Mouse (Mus musculus) large intestine, adult 2 months (tissue): Measurements from ENCODE around the gene Arl13b. TPM values are rescaled to one million over a fixed set of nuclear protein-coding genes. Genes with fewer than 3 reads are reported as not detected.

ENCODE experiments used
- DNase-seq: peaks from one replicate; pipeline ENCODE4 v3.0.0-alpha.2; 2012; ENCODE audit warnings: low read depth, low spot score
- WGBS: fragments of 180-500 bp; shearing (Covaris S2); methylation state at CpG from one replicate; pipeline ENCODE4 v1.1.7; 2018; 5-methylcytosine and 5-hydroxymethylcytosine counted together
- polyA plus RNA-seq: library from polyadenylated mRNA; depleted of rRNA; stranded (reverse); fragments of >200 nt; gene quantifications from 2 replicates; pipeline ENCODE4 v1.2.3, GENCODE M21; 2012

Arl13b gene
- polyA plus RNA-seq, 1 experiment, result 1.9 TPM

DNA sequence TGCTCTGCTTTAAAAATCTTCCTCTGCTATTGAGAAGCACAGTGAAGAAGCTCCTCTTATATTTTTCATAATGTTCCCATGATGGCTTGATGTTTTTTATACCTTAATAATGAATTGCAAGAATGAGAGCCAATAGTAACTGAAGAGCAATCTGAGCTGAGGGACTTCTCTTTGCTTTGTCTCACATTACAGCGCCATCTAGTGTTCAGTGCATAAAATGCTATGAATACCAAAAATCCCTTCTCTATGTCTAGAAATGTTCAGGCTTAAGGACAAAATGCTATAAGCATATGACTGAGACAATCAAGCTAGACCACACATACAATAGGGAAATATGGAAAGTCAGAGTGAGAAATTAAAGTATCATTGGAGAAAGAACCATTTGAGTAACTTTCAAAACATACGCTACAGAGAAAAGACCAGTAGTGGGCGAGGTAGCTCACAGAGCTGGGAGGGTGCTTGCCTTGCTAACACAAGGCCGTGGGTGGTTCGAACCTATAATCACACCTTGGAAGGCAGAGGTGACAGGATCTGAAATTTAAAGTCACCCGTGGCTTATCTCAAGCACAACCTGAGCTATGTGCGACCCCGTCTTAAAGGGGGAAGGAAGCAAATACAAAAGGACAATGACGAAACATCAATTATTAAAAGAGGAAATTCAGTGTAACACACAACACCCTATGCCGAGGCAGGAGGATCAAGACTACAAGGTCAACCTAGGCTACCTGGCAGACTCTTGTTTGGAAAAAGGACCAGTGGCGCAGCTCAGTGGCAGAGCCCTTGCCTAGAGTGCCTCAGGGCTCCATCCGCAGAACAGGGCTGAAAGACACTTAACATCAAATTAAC is 20.5 kb downstream of the Arl13b start:
- no peak for DNase-seq
- 71% methylated on average over 12 of the region's 12 CpGs for WGBS

DNA sequence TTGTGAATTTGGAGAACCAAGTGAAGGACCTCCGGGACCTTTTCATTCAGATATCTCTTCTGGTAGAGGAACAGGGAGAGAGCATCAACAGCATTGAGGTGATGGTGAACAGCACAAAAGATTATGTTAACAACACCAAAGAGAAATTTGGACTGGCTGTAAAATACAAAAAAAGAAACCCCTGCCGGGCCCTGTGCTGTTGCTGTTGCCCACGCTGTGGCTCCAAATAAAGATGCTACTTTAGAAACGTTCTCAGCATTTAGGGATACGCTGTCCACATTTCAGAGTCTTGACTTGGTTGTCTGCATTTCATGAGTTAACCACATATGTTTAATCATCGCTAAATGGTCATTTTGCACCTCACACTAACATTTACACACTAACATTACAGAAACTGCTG is 24.4 kb downstream of the Arl13b start:
- DNase-seq, result no peak
- 94% methylated on average over 6 of the region's 6 CpGs for WGBS

DNA sequence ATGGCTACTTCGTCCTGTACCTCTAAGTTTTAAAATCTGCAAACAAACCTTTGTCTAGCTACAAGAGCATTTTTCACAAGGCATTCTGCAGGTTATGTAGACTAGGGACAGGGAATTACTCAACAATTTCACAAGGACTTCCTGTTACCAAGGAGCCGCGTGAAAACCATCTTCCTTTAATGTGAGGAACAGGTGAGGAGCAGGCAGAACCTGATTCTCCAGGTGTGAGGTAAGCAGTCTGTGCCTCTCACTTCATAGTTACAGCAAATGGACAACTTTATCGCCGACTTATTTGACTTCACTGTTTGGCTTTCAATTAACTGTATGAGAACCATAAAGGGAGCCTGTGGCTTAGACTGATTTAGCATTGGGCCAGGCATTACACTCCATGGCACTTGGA is 32.3 kb downstream of the Arl13b start, which contains the start of gene Stx19:
TSS of gene Stx19 (plus strand) at position 186 of the 400 bp plus-strand sequence.
- peak; percentile 74 for DNase-seq
- WGBS, result 21% methylated on average over 5 of the region's 5 CpGs

- WGBS, result 83% methylated on average over 5 of the region's 5 CpGs
- DNase-seq, result no peak
Measured at GRCm38 (mm10) chr16:62813790-62814189, 33.0 kb downstream of the Arl13b start.

GRCm38 (mm10) chr16:62810855-62811254 is 36.0 kb downstream of the Arl13b start:
- 82% methylated on average over 4 of the region's 4 CpGs for whole genome bisulfite sequencing
- DNase-seq, result no peak

GRCm38 (mm10) chr16:62807249-62807979 is 39.4 kb downstream of the Arl13b start:
- DNase-seq, result no peak
- WGBS, result 36% methylated on average over 8 of the region's 8 CpGs

DNA sequence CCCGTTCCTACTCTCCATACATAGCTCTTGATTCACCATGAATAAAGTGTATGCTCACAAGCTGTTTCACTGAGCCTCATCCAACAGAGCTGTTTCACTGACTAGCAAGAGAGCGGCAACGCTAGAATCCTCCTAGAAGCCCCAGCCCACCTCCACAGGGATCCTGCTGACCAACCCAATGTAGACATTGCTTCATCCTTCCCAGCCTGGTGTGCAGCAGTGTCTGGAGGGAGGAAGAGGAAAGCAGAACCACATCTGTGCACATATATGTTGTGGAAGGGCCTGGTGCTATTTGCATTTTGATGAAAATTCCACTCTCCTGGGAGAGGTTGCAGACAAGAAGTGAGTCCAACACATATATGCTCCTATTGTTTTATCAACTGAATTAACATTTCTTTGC is 42.2 kb downstream of the Arl13b start:
- 94% methylated on average over 3 of the region's 3 CpGs for WGBS

DNA sequence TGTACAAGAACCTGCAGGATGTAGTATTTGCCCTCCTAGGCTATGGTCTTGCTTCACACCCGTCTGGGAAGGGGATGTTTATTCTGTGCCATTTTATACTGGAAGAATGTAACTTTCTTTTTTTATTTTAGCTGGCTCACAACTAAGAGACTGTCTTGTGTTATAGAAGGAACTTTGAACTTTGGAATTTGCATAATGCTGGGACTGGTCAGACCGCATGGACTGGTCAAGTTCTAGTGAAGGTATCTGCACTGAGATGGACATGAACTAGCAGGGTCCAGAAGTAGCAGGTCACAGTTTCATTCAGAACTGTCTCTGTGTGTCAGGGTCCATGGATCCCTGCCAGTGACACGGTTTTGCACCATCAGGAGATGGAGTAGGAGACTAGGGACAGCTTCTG is 47.0 kb downstream of the Arl13b start:
- 51% methylated on average over 3 of the region's 3 CpGs for WGBS
- DNase-seq, result no peak

More for the DNA sequence above, 42.2 kb downstream of the Arl13b start:
- DNase-seq, result no peak

DNA sequence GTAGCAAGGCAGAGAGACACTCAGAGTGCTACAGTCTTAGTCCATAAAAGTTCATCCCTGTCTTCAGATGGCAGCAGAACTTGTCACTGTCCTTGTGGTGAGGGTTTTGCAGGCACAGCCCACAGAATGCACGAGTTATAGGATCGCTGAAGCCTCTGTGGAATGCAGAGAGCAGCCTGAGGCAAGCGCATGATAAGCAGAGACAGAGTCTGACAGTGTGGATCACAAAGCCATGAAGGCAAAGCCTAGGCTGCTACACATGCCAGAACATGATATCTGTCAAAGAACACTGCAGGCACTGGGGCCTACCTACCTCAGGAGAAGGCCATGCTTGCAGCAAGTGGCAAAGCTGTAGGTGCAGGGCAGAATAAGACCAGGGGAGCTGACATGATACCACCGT is 47.4 kb downstream of the Arl13b start:
- no peak for DNase-seq
- WGBS, result 74% methylated on average over 4 of the region's 4 CpGs

GRCm38 (mm10) chr16:62798808-62799207 is 48.0 kb downstream of the Arl13b start:
- WGBS, result 90% methylated on average over 3 of the region's 3 CpGs
- no peak for DNase-seq

GRCm38 (mm10) chr16:62796608-62797007 is 50.2 kb downstream of the Arl13b start:
- no peak for DNase-seq
- WGBS, result 68% methylated on average over 1 of the region's 1 CpGs

GRCm38 (mm10) chr16:62786621-62787331 is 60.1 kb downstream of the Arl13b start, which contains the start of gene Nsun3:
Gene Nsun3, minus strand, starts transcription at chr16:62786818.
- 3% methylated on average over 41 of the region's 41 CpGs for WGBS

GRCm38 (mm10) chr16:62782229-62782628 is 64.6 kb downstream of the Arl13b start:
- no peak for DNase-seq
- 56% methylated on average over 5 of the region's 5 CpGs for WGBS

More at GRCm38 (mm10) chr16:62786621-62787331, 60.1 kb downstream of the Arl13b start, which contains the start of gene Nsun3:
- peak; percentile 97 for DNase-seq

GRCm38 (mm10) chr16:62778282-62778681 is 68.6 kb downstream of the Arl13b start:
- 88% methylated on average over 10 of the region's 10 CpGs for WGBS

GRCm38 (mm10) chr16:62776034-62776433 is 70.8 kb downstream of the Arl13b start:
- no peak for DNase-seq
- WGBS, result 89% methylated on average over 11 of the region's 11 CpGs

More at GRCm38 (mm10) chr16:62778282-62778681, 68.6 kb downstream of the Arl13b start:
- DNase-seq, result no peak

- 86% methylated on average over 4 of the region's 4 CpGs for WGBS
- no peak for DNase-seq
Measured at GRCm38 (mm10) chr16:62773462-62773861, 73.4 kb downstream of the Arl13b start.

DNA sequence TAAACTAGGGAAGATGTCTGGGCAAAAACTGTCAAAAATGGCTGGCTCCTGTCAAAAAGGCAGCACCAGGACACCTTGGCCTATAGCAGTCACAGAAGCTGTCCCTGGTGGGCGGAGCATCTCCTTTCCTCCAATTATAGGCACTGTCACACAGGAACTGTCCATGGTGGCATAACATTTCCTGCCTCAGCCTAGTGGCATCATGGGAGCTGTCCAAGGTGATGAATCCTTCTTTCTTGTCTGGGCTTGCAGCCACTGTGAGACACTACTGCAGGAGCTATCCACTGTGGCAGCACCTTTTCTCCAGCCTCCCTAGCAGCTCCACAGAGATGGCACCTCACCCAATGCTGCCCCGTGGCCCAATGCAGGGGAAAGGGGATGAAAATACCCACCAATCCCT is 88.5 kb downstream of the Arl13b start:
- 90% methylated on average over 2 of the region's 2 CpGs for WGBS
- no peak for DNase-seq

DNA sequence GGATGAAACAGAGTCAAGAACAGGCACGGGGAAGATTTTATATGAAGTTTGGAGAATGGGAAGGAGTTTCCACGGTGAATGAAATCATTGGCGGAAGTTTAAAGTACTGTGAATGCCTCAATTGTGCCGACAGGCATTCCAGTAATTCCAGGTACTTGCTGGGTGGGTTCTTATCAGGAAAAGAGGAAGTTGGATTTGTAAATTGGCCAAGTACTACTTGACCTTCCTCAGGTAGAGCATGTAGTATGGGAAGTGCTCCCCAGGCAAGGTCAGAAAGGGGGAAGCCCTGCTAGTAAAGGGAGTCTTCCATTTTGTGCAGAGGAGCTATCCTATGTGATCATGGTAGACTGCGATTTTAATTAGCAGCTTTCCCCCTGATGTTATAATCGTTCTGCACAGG is 91.5 kb downstream of the Arl13b start:
- 68% methylated on average over 6 of the region's 6 CpGs for WGBS
- no peak for DNase-seq

- DNase-seq, result no peak
- 73% methylated on average over 1 of the region's 1 CpGs for WGBS
Measured at GRCm38 (mm10) chr16:62753597-62753996, 93.2 kb downstream of the Arl13b start.

GRCm38 (mm10) chr16:62753079-62753478 is 93.8 kb downstream of the Arl13b start:
- 92% methylated on average over 4 of the region's 4 CpGs for WGBS
- DNase-seq, result no peak
